Mouse (Mus musculus) MEL (cell line): ENCODE measurements around the gene Nwd2. TPM values are rescaled to one million over a fixed set of nuclear protein-coding genes. Genes with fewer than 3 reads are reported as not detected.
A peak's percentile ranks its signal among the peaks of the same experiment; 100 is the strongest.

Experiments used
- DNase-seq: peaks from one replicate; pipeline ENCODE4 v3.0.0; 2011; ENCODE audit warnings: low read depth, low spot score
- H3K27ac ChIP-seq: 2 replicates; pipeline ENCODE4 v1.5.1; 2012; ENCODE audit warnings: low read depth, mild to moderate bottlenecking, control low read depth, low read length, moderate library complexity; ENCODE audit not compliant: control insufficient read depth
- H3K27me3 ChIP-seq, 2 experiments: fragments of 150-350 bp in 1 of 2; sonication (generic) in 1 of 2; 2 replicates each; pipeline ENCODE4 v1.6.1; 2012; ENCODE audit warnings: low read length in 2 of 2, mild to moderate bottlenecking in 2 of 2, improper control_type of control experiment in 1 of 2, moderate library complexity in 1 of 2; ENCODE audit not compliant: insufficient read depth in 2 of 2, control insufficient read depth in 1 of 2
- H3K36me3 ChIP-seq, 2 experiments: 2 replicates each; pipeline ENCODE4 v1.6.1; 2012 to 2014; ENCODE audit warnings: low read length in 2 of 2, improper control_type of control experiment in 1 of 2, inconsistent platforms in 1 of 2, mild to moderate bottlenecking in 1 of 2; ENCODE audit not compliant: insufficient read depth in 2 of 2, control insufficient read depth in 1 of 2
- H3K4me1 ChIP-seq, 2 experiments: fragments of 150-350 bp in 1 of 2; sonication (generic) in 1 of 2; 2 replicates each; pipeline ENCODE4 v1.6.1; 2012; ENCODE audit warnings: low read length in 2 of 2, improper control_type of control experiment in 1 of 2, mild to moderate bottlenecking in 1 of 2; ENCODE audit not compliant: insufficient read depth in 2 of 2, control insufficient read depth in 1 of 2
- H3K4me3 ChIP-seq, 2 experiments: fragments of 150-350 bp in 1 of 2; sonication (generic) in 1 of 2; 2 replicates each; pipeline ENCODE4 v1.5.1; 2012; ENCODE audit warnings: low read depth in 2 of 2, low read length in 2 of 2, mild to moderate bottlenecking in 2 of 2, moderate library complexity in 2 of 2, control low read depth in 1 of 2, improper control_type of control experiment in 1 of 2; ENCODE audit not compliant: control insufficient read depth in 1 of 2, insufficient read depth in 1 of 2
- H3K79me2 ChIP-seq: 2 replicates; pipeline ENCODE4 v1.6.1; 2012; ENCODE audit warnings: mild to moderate bottlenecking, low read length, moderate library complexity; ENCODE audit not compliant: control insufficient read depth, poor library complexity, insufficient read depth
- H3K9ac ChIP-seq: 2 replicates; pipeline ENCODE4 v1.6.1; 2012; ENCODE audit warnings: low read depth, mild to moderate bottlenecking, control low read depth, low read length, moderate library complexity; ENCODE audit not compliant: control insufficient read depth, poor library complexity, severe bottlenecking
- H3K9me3 ChIP-seq: fragments of 150-350 bp; sonication (generic); replicated peaks from 2 replicates; pipeline ENCODE4 v1.6.1; 2012; ENCODE audit warnings: mild to moderate bottlenecking, low read length, improper control_type of control experiment, moderate library complexity; ENCODE audit not compliant: insufficient read depth
- CHD1 ChIP-seq: IDR thresholded peaks from 2 replicates; pipeline ENCODE4 v1.6.1; 2012; ENCODE audit warnings: low read depth, mild to moderate bottlenecking, inconsistent platforms, low read length, improper control_type of control experiment
- CHD2 ChIP-seq: IDR thresholded peaks from 2 replicates; pipeline ENCODE4 v1.6.1; 2011; ENCODE audit warnings: low read length, improper control_type of control experiment
- CTCF ChIP-seq, 3 experiments: IDR thresholded peaks in 2 of 3; conservative IDR thresholded peaks in 1 of 3; 2 replicates each; pipeline ENCODE4 v1.5.1; 2011 to 2012; ENCODE audit warnings: low read length in 3 of 3, low read depth in 2 of 3, mild to moderate bottlenecking in 2 of 3, improper control_type of control experiment in 1 of 3, inconsistent platforms in 1 of 3, mixed read lengths in 1 of 3, moderate library complexity in 1 of 3; ENCODE audit not compliant: control insufficient read depth in 1 of 3, insufficient read depth in 1 of 3, poor library complexity in 1 of 3, severe bottlenecking in 1 of 3
- E2F4 ChIP-seq: IDR thresholded peaks from 2 replicates; pipeline ENCODE4 v1.6.1; 2011; ENCODE audit warnings: low read depth, low read length, improper control_type of control experiment, borderline replicate concordance
- ELF1 ChIP-seq: IDR thresholded peaks from 2 replicates; pipeline ENCODE4 v1.6.1; 2014; ENCODE audit warnings: low read depth, mild to moderate bottlenecking, inconsistent platforms, low read length, improper control_type of control experiment, moderate library complexity
- ETS1 ChIP-seq: IDR thresholded peaks from 2 replicates; pipeline ENCODE4 v1.6.1; 2012; ENCODE audit warnings: low read depth, mild to moderate bottlenecking, inconsistent platforms, low read length, improper control_type of control experiment, moderate library complexity
- JUND ChIP-seq: IDR thresholded peaks from 2 replicates; pipeline ENCODE4 v1.6.1; 2011; ENCODE audit warnings: low read depth, mild to moderate bottlenecking, improper control_type of control experiment, low read length
- KAT2A ChIP-seq: conservative IDR thresholded peaks from 2 replicates; pipeline ENCODE4 v1.6.1; 2012; ENCODE audit warnings: low read depth, low read length, improper control_type of control experiment, inconsistent platforms
- MAFK ChIP-seq: IDR thresholded peaks from 2 replicates; pipeline ENCODE4 v1.6.1; 2011; ENCODE audit warnings: low read depth, mild to moderate bottlenecking, low read length, improper control_type of control experiment, borderline replicate concordance
- MAZ ChIP-seq: IDR thresholded peaks from 2 replicates; pipeline ENCODE4 v1.6.1; 2012; ENCODE audit warnings: low read depth, mild to moderate bottlenecking, inconsistent platforms, low read length, improper control_type of control experiment
- MXI1 ChIP-seq: IDR thresholded peaks from 2 replicates; pipeline ENCODE4 v1.6.1; 2011; ENCODE audit warnings: mild to moderate bottlenecking, low read depth, low read length, improper control_type of control experiment
- MYB ChIP-seq: IDR thresholded peaks from 2 replicates; pipeline ENCODE4 v1.6.1; 2011; ENCODE audit warnings: mild to moderate bottlenecking, low read depth, low read length, improper control_type of control experiment
- NELFE ChIP-seq: IDR thresholded peaks from 2 replicates; pipeline ENCODE4 v1.6.1; 2011; ENCODE audit warnings: low read depth, low read length, improper control_type of control experiment
- POLR2A ChIP-seq, 2 experiments: IDR thresholded peaks; 2 replicates each; pipeline ENCODE4 v1.6.1; 2011 to 2012; ENCODE audit warnings: low read length in 2 of 2, mild to moderate bottlenecking in 2 of 2, control low read depth in 1 of 2, improper control_type of control experiment in 1 of 2, low read depth in 1 of 2, moderate library complexity in 1 of 2; ENCODE audit not compliant: control insufficient read depth in 1 of 2, insufficient read depth in 1 of 2, poor library complexity in 1 of 2
- POLR2AphosphoS2 ChIP-seq: IDR thresholded peaks from 2 replicates; pipeline ENCODE4 v1.6.1; 2011; ENCODE audit warnings: low read length, improper control_type of control experiment
- RCOR1 ChIP-seq: IDR thresholded peaks from 2 replicates; pipeline ENCODE4 v1.6.1; 2012; ENCODE audit warnings: low read depth, mild to moderate bottlenecking, inconsistent platforms, low read length, improper control_type of control experiment
- TAL1 ChIP-seq: IDR thresholded peaks from 2 replicates; pipeline ENCODE4 v1.6.1; 2012; ENCODE audit warnings: mild to moderate bottlenecking, inconsistent platforms, low read length, moderate library complexity, mixed read lengths
- TBP ChIP-seq: IDR thresholded peaks from 2 replicates; pipeline ENCODE4 v1.8.0; 2011; ENCODE audit warnings: low read depth, low read length, improper control_type of control experiment
- TCF12 ChIP-seq: IDR thresholded peaks from 2 replicates; pipeline ENCODE4 v1.6.1; 2014; ENCODE audit warnings: low read depth, mild to moderate bottlenecking, inconsistent platforms, low read length, improper control_type of control experiment, moderate library complexity
- ZC3H11A ChIP-seq: IDR thresholded peaks from 2 replicates; pipeline ENCODE4 v1.6.1; 2012; ENCODE audit warnings: low read depth, mild to moderate bottlenecking, inconsistent platforms, low read length, improper control_type of control experiment
- ZMIZ1 ChIP-seq: IDR thresholded peaks from 2 replicates; pipeline ENCODE4 v1.6.1; 2012; ENCODE audit warnings: low read depth, mild to moderate bottlenecking, inconsistent platforms, low read length, improper control_type of control experiment, moderate library complexity
- polyA plus RNA-seq, 2 experiments: library from polyadenylated mRNA; stranded (reverse) in 1 of 2; unstranded in 1 of 2; fragments of >175 nt in 1 of 2; fragments of >200 nt in 1 of 2; gene quantifications; 2 replicates each; pipeline versions ENCODE4 v1.2.1 to v1.2.4; 2012; ENCODE audit warnings: low replicate concordance in 2 of 2, low read depth in 1 of 2; ENCODE audit not compliant: insufficient read length in 2 of 2, insufficient read depth in 1 of 2, missing spikeins in 1 of 2
- total RNA-seq: library from RNA; depleted of rRNA; stranded (reverse); fragments of 300-350 nt; gene quantifications from 2 replicates; pipeline ENCODE4 v1.2.3, GENCODE M21; 2012

The Nwd2 gene
- total and polyA plus RNA-seq, 3 experiments: not detected

GRCm38 (mm10) chr5:63827006-63827405 lies 178.1 kb downstream of the Nwd2 start:
- H3K4me1 ChIP-seq: peaks cover 0 to 7% of the 10 kb centered on the region in 2 experiments; a peak in 3 of 4 replicates
- H3K4me3 ChIP-seq: no peak overlapping the region
- no peak overlapping the region for H3K9ac ChIP-seq
- no peak overlapping the region for H3K27ac ChIP-seq
- TF ChIP-seq TCF12 (no peak), KAT2A (no peak), ZMIZ1 (no peak), TBP (no peak), TAL1 (no peak), ETS1 (no peak), ZC3H11A (no peak)
- TF ChIP-seq, all 39 proteins: peak for 0
- no peaks in the 10 kb centered on the region for H3K9me3 ChIP-seq
- H3K36me3 ChIP-seq: no peaks in the 10 kb centered on the region
- H3K27me3 ChIP-seq: no peaks in the 10 kb centered on the region
- DNase-seq: peak; percentile 9
- no peaks in the 10 kb centered on the region for H3K79me2 ChIP-seq

DNA sequence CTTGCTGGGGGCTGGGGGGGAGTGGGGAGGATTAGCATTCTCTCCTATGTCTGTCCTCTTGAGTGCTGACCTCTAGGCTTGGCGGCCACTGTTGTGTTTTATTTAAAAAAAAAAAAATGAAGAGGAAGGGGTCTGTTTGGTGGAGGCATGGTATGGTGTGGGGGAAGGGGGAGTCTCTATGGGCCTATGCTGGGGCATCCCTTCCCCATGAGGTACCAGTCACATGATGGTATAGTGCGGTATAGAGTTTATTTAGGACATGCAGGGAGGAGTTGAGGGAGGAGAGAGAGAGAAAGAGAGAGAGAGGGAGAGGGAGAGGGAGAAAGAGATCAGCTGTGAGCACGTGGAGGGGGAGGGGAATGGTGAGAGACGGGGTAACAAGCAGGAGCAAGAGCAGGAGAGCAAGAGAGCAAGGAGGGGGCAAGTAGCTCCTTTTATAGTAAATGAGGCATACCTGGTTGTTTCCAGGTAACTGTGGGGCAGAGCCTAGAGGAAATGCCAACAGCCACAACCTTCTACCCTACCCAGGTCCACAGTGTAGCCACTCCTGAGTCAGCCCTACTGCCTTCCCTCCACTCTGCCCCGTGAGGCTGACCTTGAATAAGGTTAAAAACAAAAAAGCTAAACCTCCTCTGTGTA lies 178.6 kb downstream of the Nwd2 start:
- H3K4me3 ChIP-seq: no peak overlapping the region
- no peaks in the 10 kb centered on the region for H3K27me3 ChIP-seq
- H3K4me1 ChIP-seq: peaks cover 0 to 5% of the 10 kb centered on the region in 2 experiments; a peak in 3 of 4 replicates
- no peak overlapping the region for H3K9ac ChIP-seq
- no peak overlapping the region for H3K27ac ChIP-seq
- no peak for TF ChIP-seq TAL1
- TF ChIP-seq MAZ: no peak
- no peak for TF ChIP-seq CTCF (IDR thresholded peaks at IDR 0.05 in 2 of 3, conservative IDR thresholded peaks at IDR 0.05 in 1 of 3; ENCODE audit: control insufficient read depth in 1 of 3, insufficient read depth in 1 of 3, low read depth in 2 of 3, low read length in 3 of 3, poor library complexity in 1 of 3, severe bottlenecking in 1 of 3)
- TF ChIP-seq POLR2AphosphoS2: no peak
- TF ChIP-seq POLR2A (IDR thresholded peaks at IDR 0.05; ENCODE audit: control insufficient read depth in 1 of 2, insufficient read depth in 1 of 2, low read depth in 1 of 2, low read length in 2 of 2, poor library complexity in 1 of 2): no peak
- TF ChIP-seq E2F4: no peak
- no peak for TF ChIP-seq RCOR1
- TF ChIP-seq ELF1: no peak
- no peak for TF ChIP-seq KAT2A
- TF ChIP-seq CHD1: no peak
- TF ChIP-seq JUND: no peak
- TF ChIP-seq MXI1: no peak
- TF ChIP-seq MAFK: no peak
- no peak for TF ChIP-seq MYB
- TF ChIP-seq CHD2: no peak
- no peak for TF ChIP-seq NELFE
- DNase-seq: no peak
- no peaks in the 10 kb centered on the region for H3K79me2 ChIP-seq
- H3K36me3 ChIP-seq: no peaks in the 10 kb centered on the region
- no peaks in the 10 kb centered on the region for H3K9me3 ChIP-seq
